Mouse (Mus musculus) layer of hippocampus, adult 11-12 months (tissue): Measurements from ENCODE around the gene Atp6v0d1.

Source experiments
- DNase-seq: peaks from one replicate; pipeline ENCODE4 v3.0.0; 2022; ENCODE audit warnings: low spot score

Atp6v0d1 gene

GRCm38 (mm10) chr8:105537011-105537677, 28.7 kb downstream of the Atp6v0d1 start:
- no peak for DNase-seq

- no peak for DNase-seq
These were observed 29.3 kb downstream of the Atp6v0d1 start for GRCm38 (mm10) chr8:105536546-105536945.

- DNase-seq, result peak; percentile 66
These were observed 31.9 kb downstream of the Atp6v0d1 start for GRCm38 (mm10) chr8:105533892-105534329.

GRCm38 (mm10) chr8:105533439-105533838, 32.4 kb downstream of the Atp6v0d1 start:
- DNase-seq, result no peak

- no peak for DNase-seq
These were observed 34.1 kb downstream of the Atp6v0d1 start for GRCm38 (mm10) chr8:105531774-105532173.

GRCm38 (mm10) chr8:105529271-105529670, 36.6 kb downstream of the Atp6v0d1 start:
- no peak for DNase-seq

GRCm38 (mm10) chr8:105528206-105528605, 37.6 kb downstream of the Atp6v0d1 start:
- no peak for DNase-seq

- DNase-seq, result no peak
These were observed 38.7 kb downstream of the Atp6v0d1 start for GRCm38 (mm10) chr8:105527110-105527509.

- no peak for DNase-seq
These were observed 43.0 kb downstream of the Atp6v0d1 start for GRCm38 (mm10) chr8:105522890-105523289.

GRCm38 (mm10) chr8:105521995-105522769, 43.7 kb downstream of the Atp6v0d1 start:
- DNase-seq, result no peak

GRCm38 (mm10) chr8:105521061-105521460, 44.8 kb downstream of the Atp6v0d1 start:
- no peak for DNase-seq

- DNase-seq, result no peak
These were observed 45.3 kb downstream of the Atp6v0d1 start for GRCm38 (mm10) chr8:105520521-105520920.

- no peak for DNase-seq
These were observed 46.3 kb downstream of the Atp6v0d1 start for GRCm38 (mm10) chr8:105519591-105519990.

GRCm38 (mm10) chr8:105518436-105519313, 47.2 kb downstream of the Atp6v0d1 start, which contains the start of gene Hsd11b2:
Gene Hsd11b2 (plus strand): TSS chr8:105518755.
- no peak for DNase-seq

GRCm38 (mm10) chr8:105517346-105517745, 48.5 kb downstream of the Atp6v0d1 start:
- DNase-seq, result no peak

- peak; percentile 77 for DNase-seq
These were observed 49.7 kb downstream of the Atp6v0d1 start for GRCm38 (mm10) chr8:105516018-105516645.

- no peak for DNase-seq
These were observed 51.2 kb downstream of the Atp6v0d1 start for GRCm38 (mm10) chr8:105514656-105515055.

GRCm38 (mm10) chr8:105514194-105514593, 51.7 kb downstream of the Atp6v0d1 start:
- no peak for DNase-seq

GRCm38 (mm10) chr8:105509997-105510735, 55.7 kb downstream of the Atp6v0d1 start:
- DNase-seq, result no peak

GRCm38 (mm10) chr8:105508758-105509157, 57.1 kb downstream of the Atp6v0d1 start:
- no peak for DNase-seq

GRCm38 (mm10) chr8:105506977-105507376, 58.9 kb downstream of the Atp6v0d1 start:
- no peak for DNase-seq
